Mouse (Mus musculus) cortical plate, adult 2 months (tissue): Measurements from ENCODE around the gene Zfp84.

Experiments used
- CTCF ChIP-seq: fragments of 200-500 bp; IDR thresholded peaks from 2 replicates; pipeline ENCODE4 v1.5.1; 2011; ENCODE audit warnings: mild to moderate bottlenecking, control low read depth, low read length; ENCODE audit not compliant: insufficient read depth; ENCODE audit errors: extremely low read depth
- POLR2A ChIP-seq: fragments of 200-500 bp; IDR thresholded peaks from 2 replicates; pipeline ENCODE4 v1.6.1; 2011; ENCODE audit warnings: mild to moderate bottlenecking, low read length, control low read depth; ENCODE audit not compliant: insufficient read depth; ENCODE audit errors: extremely low read depth

GRCm38 (mm10) chr7:29764702-29765101 is 3.6 kb upstream of the Zfp84 start:
- TF ChIP-seq CTCF: no peak
- no peak for TF ChIP-seq POLR2A
